ENCODE assay signal across 7 mouse cellular contexts in genomic region chr11:96065215-96065911, GRCm38 (mm10). TPM values are rescaled to one million over a fixed set of nuclear protein-coding genes. Genes with fewer than 3 reads are reported as not detected.
DNase-seq lines count a peak whose midpoint lies in the region; ATAC-seq lines count a peak whose summit lies in the region.

Gene Ube2z (minus strand): TSS chr11:96065388.

- H3K27ac ChIP-seq in embryonic facial prominence, embryonic 11.5 days (replicated peaks; ENCODE audit: low read depth, low read length) = peak within 1 kb of the TSS; percentile 83
- H3K27ac ChIP-seq in limb, embryonic 11.5 days (replicated peaks; ENCODE audit: low read depth, low read length) = peak within 1 kb of the TSS; percentile 85
- H3K27ac ChIP-seq in midbrain, embryonic 14.5 days (replicated peaks; ENCODE audit: low read depth, low read length) = peak within 1 kb of the TSS; percentile 83

- H3K9me3 ChIP-seq in embryonic facial prominence, embryonic 11.5 days (replicated peaks; ENCODE audit: control insufficient read depth, low read length) = no peaks in the 10 kb centered on the region
- H3K9me3 ChIP-seq in limb, embryonic 11.5 days (ENCODE audit: control insufficient read depth, low read length) = no peaks in the 10 kb centered on the region
- no peaks in the 10 kb centered on the region for H3K9me3 ChIP-seq in midbrain, embryonic 14.5 days (ENCODE audit: control insufficient read depth, low read length)

- H3K4me2 ChIP-seq in embryonic facial prominence, embryonic 11.5 days (ENCODE audit: low read depth, low read length) = peak within 1 kb of the TSS; percentile 74
- peak within 1 kb of the TSS; percentile 74 for H3K4me2 ChIP-seq in limb, embryonic 11.5 days (ENCODE audit: low read depth, severe bottlenecking)
- H3K4me2 ChIP-seq in midbrain, embryonic 14.5 days (ENCODE audit: low read length) = peak within 1 kb of the TSS; percentile 93

- H3K4me1 ChIP-seq in embryonic facial prominence, embryonic 11.5 days (ENCODE audit: control insufficient read depth, insufficient read depth, low read length) = no peaks in the 10 kb centered on the region
- peaks cover 8% of the 10 kb centered on the region for H3K4me1 ChIP-seq in limb, embryonic 11.5 days (ENCODE audit: control insufficient read depth, insufficient read depth, low read length)
- peaks cover 20% of the 10 kb centered on the region for H3K4me1 ChIP-seq in midbrain, embryonic 14.5 days (ENCODE audit: control insufficient read depth, insufficient read depth, low read length)

- peaks cover 3% of the 10 kb centered on the region for H3K36me3 ChIP-seq in embryonic facial prominence, embryonic 11.5 days (replicated peaks; ENCODE audit: control insufficient read depth, insufficient read depth, low read depth, low read length)
- H3K36me3 ChIP-seq in limb, embryonic 11.5 days (ENCODE audit: control insufficient read depth, insufficient read depth, low read length) = peaks cover 1% of the 10 kb centered on the region; the same call in 1 of the 2 replicates
- H3K36me3 ChIP-seq in midbrain, embryonic 14.5 days (ENCODE audit: control insufficient read depth, insufficient read depth, low read length) = peaks cover 18% of the 10 kb centered on the region

- peak; percentile 99 for DNase-seq in adrenal gland, postnatal 14 days
- DNase-seq in embryonic facial prominence, embryonic 11.5 days (ENCODE audit: low spot score) = peak; percentile 97
- DNase-seq in heart, adult 11 months = peak; percentile 100
- DNase-seq in kidney, adult 18-20 months = peak; percentile 98
- peak; percentile 98 for DNase-seq in limb, embryonic 11.5 days (ENCODE audit: low spot score)
- DNase-seq in midbrain, embryonic 14.5 days = peak; percentile 98
- DNase-seq in spleen, adult 18-20 months = peak; percentile 94 to 97

- 6% methylated on average over 33 of the region's 50 CpGs for WGBS in embryonic facial prominence, embryonic 11.5 days
- WGBS in limb, embryonic 11.5 days = 4% methylated on average over 40 of the region's 50 CpGs
- WGBS in midbrain, embryonic 14.5 days = 4% methylated on average over 48 of the region's 50 CpGs

- peak; percentile 95 for ATAC-seq in embryonic facial prominence, embryonic 11.5 days (replicated peaks; ENCODE audit: insufficient number of reproducible peaks, low FRiP score, low TSS enrichment, low read depth)
- ATAC-seq in limb, embryonic 11.5 days (ENCODE audit: insufficient number of reproducible peaks, low FRiP score, low TSS enrichment, low read depth) = peak; percentile 96
- peak; percentile 99 for ATAC-seq in midbrain, embryonic 14.5 days (ENCODE audit: low FRiP score, low TSS enrichment)

- peak within 1 kb of the TSS; percentile 96 for H3K4me3 ChIP-seq in embryonic facial prominence, embryonic 11.5 days (ENCODE audit: low read depth, low read length)
- peak within 1 kb of the TSS; percentile 94 for H3K4me3 ChIP-seq in limb, embryonic 11.5 days (ENCODE audit: low read depth, low read length)
- peak within 1 kb of the TSS; percentile 91 for H3K4me3 ChIP-seq in midbrain, embryonic 14.5 days (replicated peaks; ENCODE audit: low read depth, low read length)

- peak within 1 kb of the TSS; percentile 96 for H3K9ac ChIP-seq in embryonic facial prominence, embryonic 11.5 days (replicated peaks; ENCODE audit: low read length)
- H3K9ac ChIP-seq in limb, embryonic 11.5 days (ENCODE audit: low read length) = peak within 1 kb of the TSS; percentile 94
- peak within 1 kb of the TSS; percentile 92 for H3K9ac ChIP-seq in midbrain, embryonic 14.5 days (replicated peaks; ENCODE audit: low read length)

- H3K27me3 ChIP-seq in embryonic facial prominence, embryonic 11.5 days (ENCODE audit: control insufficient read depth, insufficient read depth, low read length) = no peaks in the 10 kb centered on the region
- no peaks in the 10 kb centered on the region for H3K27me3 ChIP-seq in limb, embryonic 11.5 days (ENCODE audit: control insufficient read depth, insufficient read depth, low read length)
- H3K27me3 ChIP-seq in midbrain, embryonic 14.5 days (ENCODE audit: control insufficient read depth, insufficient read depth, low read length) = no peaks in the 10 kb centered on the region

RNA-seq across cellular contexts. Expression of gene Ube2z, which starts in this region (rescaled TPM):
- total RNA-seq in adrenal gland, postnatal 14 days (2021) = 43.8 and 45.2 TPM in 2 replicates
- polyA plus RNA-seq in embryonic facial prominence, embryonic 11.5 days (2014; fragmentation: Nextera tagmentation; extraction: Ambion mirVana) = 28.2 and 28.3 TPM in 2 replicates
- polyA plus RNA-seq in limb, embryonic 11.5 days (2014; fragmentation: Nextera tagmentation; extraction: Ambion mirVana) = 31.1 and 35.4 TPM in 2 replicates
- polyA plus RNA-seq in midbrain, embryonic 14.5 days (2014; fragmentation: Nextera tagmentation; extraction: Ambion mirVana) = 32.3 and 32.7 TPM in 2 replicates

Comparison
In these comparisons a context has a peak if more than half of its experiments do, and no peak if none do; other contexts are left out.
1. Peak in every context shown above with its lines: DNase-seq, ATAC-seq, H3K4me3 ChIP-seq and H3K27ac ChIP-seq.